Mouse (Mus musculus): ENCODE data around the gene Gm10226. TPM values are rescaled to one million over a fixed set of nuclear protein-coding genes. Genes with fewer than 3 reads are reported as not detected.
"Not testable (repeated sequence)": the region's sequence is repeated elsewhere in the genome, so short reads cannot be mapped to it uniquely, and the experiment has no call there.

Gm10226 gene
- total RNA-seq (2021) (1 to 10 TPM; 2.2 to 2.4 TPM), polyA plus RNA-seq (2012; rRNA removed) (not detected in 2 replicates)
- long read RNA-seq, result 0 reads

- WGBS, result 90% methylated on average over 3 of the region's 3 CpGs
- intact Hi-C loops (cut with DNase I), result no loop called here
- Histone ChIP-seq H3K79me2 (replicated peaks; ENCODE audit: control insufficient read depth, insufficient read depth, low read length) (no peaks in the 10 kb centered on the region), H3K27me3 (ENCODE audit: control insufficient read depth, insufficient read depth, low read length) (no peaks in the 10 kb centered on the region), H3K36me3 (ENCODE audit: control insufficient read depth, insufficient read depth, low read length) (no peaks in the 10 kb centered on the region), H3K9ac (ENCODE audit: low read depth, low read length) (no peak within 1 kb of the TSS), H3K4me1 (ENCODE audit: control insufficient read depth, insufficient read depth, low read length) (no peaks in the 10 kb centered on the region), H3K27ac (no peak within 1 kb of the TSS), H3K4me3 (no peak within 1 kb of the TSS)
- TF ChIP-seq CTCF (IDR thresholded peaks at IDR 0.05) (no peak), POLR2A (IDR thresholded peaks at IDR 0.05; ENCODE audit: insufficient read depth, low read depth, low read length) (no peak)
- no peak for DNase-seq
These were observed at the start of gene Gm10226 for GRCm38 (mm10) chr17:21691560-21691959. Gm10226 (plus strand) TSS chr17:21691860.

GRCm38 (mm10) chr17:21648791-21649190 lies 42.9 kb upstream of the Gm10226 start:
- Histone ChIP-seq H3K27me3 (ENCODE audit: control insufficient read depth, insufficient read depth, low read length) (no peaks in the 10 kb centered on the region), H3K4me3 (no peak overlapping the region), H3K79me2 (replicated peaks; ENCODE audit: control insufficient read depth, insufficient read depth, low read length) (no peaks in the 10 kb centered on the region), H3K27ac (no peak overlapping the region), H3K9ac (ENCODE audit: low read depth, low read length) (no peak overlapping the region), H3K36me3 (ENCODE audit: control insufficient read depth, insufficient read depth, low read length) (no peaks in the 10 kb centered on the region), H3K4me1 (ENCODE audit: control insufficient read depth, insufficient read depth, low read length) (peaks cover 2% of the 10 kb centered on the region; the same call in 1 of the 2 replicates)
- DNase-seq, result no peak
- TF ChIP-seq POLR2A (IDR thresholded peaks at IDR 0.05; ENCODE audit: insufficient read depth, low read depth, low read length) (no peak), CTCF (IDR thresholded peaks at IDR 0.05) (no peak), EP300 (IDR thresholded peaks at IDR 0.05; ENCODE audit: insufficient read depth, low read depth, low read length) (no peak)
- intact Hi-C loops (cut with DNase I), result loop anchor here (1.0 kb wide), 1 partner anchor 29 kb away; no protein-coding TSS in a partner anchor
- WGBS, result 77% methylated on average over 3 of the region's 3 CpGs

- WGBS, result 21% methylated on average over 2 of the region's 2 CpGs
- Histone ChIP-seq H3K9ac (ENCODE audit: low read depth, low read length) (peak overlapping the region; percentile 64), H3K27ac (peak overlapping the region; percentile 59), H3K79me2 (replicated peaks; ENCODE audit: control insufficient read depth, insufficient read depth, low read length) (no peaks in the 10 kb centered on the region), H3K27me3 (ENCODE audit: control insufficient read depth, insufficient read depth, low read length) (no peaks in the 10 kb centered on the region), H3K4me3 (peak overlapping the region; percentile 46), H3K36me3 (ENCODE audit: control insufficient read depth, insufficient read depth, low read length) (no peaks in the 10 kb centered on the region), H3K4me1 (ENCODE audit: control insufficient read depth, insufficient read depth, low read length) (peaks cover 2% of the 10 kb centered on the region; the same call in 1 of the 2 replicates)
- peak in 1 of 2 experiments; percentile 17 for DNase-seq
- TF ChIP-seq EP300 (IDR thresholded peaks at IDR 0.05; ENCODE audit: insufficient read depth, low read depth, low read length) (no peak), CTCF (IDR thresholded peaks at IDR 0.05) (peak; percentile 64)
- intact Hi-C loops (cut with DNase I), result no loop called here
These were observed 41.7 kb upstream of the Gm10226 start for GRCm38 (mm10) chr17:21649936-21650335.

- WGBS, result under 1% methylated on average over 17 of the region's 17 CpGs
These were observed 41.2 kb upstream of the Gm10226 start, which contains the start of gene Zfp983 for GRCm38 (mm10) chr17:21650364-21650907. Zfp983 (plus strand) TSS chr17:21650624.

GRCm38 (mm10) chr17:21678826-21679225 lies 12.8 kb upstream of the Gm10226 start:
- H3K9ac ChIP-seq (ENCODE audit: low read depth, low read length); H3K27me3 ChIP-seq (ENCODE audit: control insufficient read depth, insufficient read depth, low read length); H3K27ac ChIP-seq; H3K79me2 ChIP-seq (replicated peaks; ENCODE audit: control insufficient read depth, insufficient read depth, low read length); DNase-seq; H3K36me3 ChIP-seq (ENCODE audit: control insufficient read depth, insufficient read depth, low read length); H3K4me3 ChIP-seq; intact Hi-C loops (cut with DNase I); H3K4me1 ChIP-seq (ENCODE audit: control insufficient read depth, insufficient read depth, low read length): not testable (repeated sequence)
- 12% methylated on average over 1 of the region's 1 CpGs for WGBS

More at GRCm38 (mm10) chr17:21650364-21650907, 41.2 kb upstream of the Gm10226 start, which contains the start of gene Zfp983:
- TF ChIP-seq EP300 (IDR thresholded peaks at IDR 0.05; ENCODE audit: insufficient read depth, low read depth, low read length), result 0 out of 2 replicates have a peak, but pooled peaks have one; percentile 46
- TF ChIP-seq POLR2A (IDR thresholded peaks at IDR 0.05; ENCODE audit: insufficient read depth, low read depth, low read length), result peak; percentile 67
- Histone ChIP-seq H3K27ac (peak within 1 kb of the TSS; percentile 59), H3K4me3 (peak within 1 kb of the TSS; percentile 46), H3K9ac (ENCODE audit: low read depth, low read length) (peak within 1 kb of the TSS; percentile 66)
- H3K4me1 ChIP-seq (ENCODE audit: control insufficient read depth, insufficient read depth, low read length); H3K79me2 ChIP-seq (replicated peaks; ENCODE audit: control insufficient read depth, insufficient read depth, low read length); H3K27me3 ChIP-seq (ENCODE audit: control insufficient read depth, insufficient read depth, low read length); H3K36me3 ChIP-seq (ENCODE audit: control insufficient read depth, insufficient read depth, low read length); intact Hi-C loops (cut with DNase I): not testable (repeated sequence)
- DNase-seq, result peak; percentile 79 to 89

- H3K36me3 ChIP-seq (ENCODE audit: control insufficient read depth, insufficient read depth, low read length), result no peaks in the 10 kb centered on the region
- H3K79me2 ChIP-seq (replicated peaks; ENCODE audit: control insufficient read depth, insufficient read depth, low read length), result no peaks in the 10 kb centered on the region
- peak overlapping the region; percentile 58 for H3K9ac ChIP-seq (ENCODE audit: low read depth, low read length)
- TF ChIP-seq CTCF (IDR thresholded peaks at IDR 0.05) (peak; percentile 83), EP300 (IDR thresholded peaks at IDR 0.05; ENCODE audit: insufficient read depth, low read depth, low read length) (no peak), POLR2A (IDR thresholded peaks at IDR 0.05; ENCODE audit: insufficient read depth, low read depth, low read length) (peak; percentile 64)
- peaks cover 4% of the 10 kb centered on the region; the same call in 1 of the 2 replicates for H3K4me1 ChIP-seq (ENCODE audit: control insufficient read depth, insufficient read depth, low read length)
- H3K27me3 ChIP-seq (ENCODE audit: control insufficient read depth, insufficient read depth, low read length), result no peaks in the 10 kb centered on the region
- peak; percentile 84 to 90 for DNase-seq
- WGBS, result 1% methylated on average over 9 of the region's 9 CpGs
- intact Hi-C loops (cut with DNase I), result no loop called here
- H3K27ac ChIP-seq, result peak overlapping the region; percentile 70
- peak overlapping the region; percentile 61 for H3K4me3 ChIP-seq
These were observed 12.2 kb upstream of the Gm10226 start for GRCm38 (mm10) chr17:21679273-21680018.

GRCm38 (mm10) chr17:21680019-21680376 lies 11.7 kb upstream of the Gm10226 start:
- Histone ChIP-seq H3K27ac (peak overlapping the region; percentile 70), H3K9ac (ENCODE audit: low read depth, low read length) (peak overlapping the region; percentile 42), H3K4me3 (peak overlapping the region; percentile 61)
- H3K27me3 ChIP-seq (ENCODE audit: control insufficient read depth, insufficient read depth, low read length); H3K4me1 ChIP-seq (ENCODE audit: control insufficient read depth, insufficient read depth, low read length); DNase-seq; H3K79me2 ChIP-seq (replicated peaks; ENCODE audit: control insufficient read depth, insufficient read depth, low read length); H3K36me3 ChIP-seq (ENCODE audit: control insufficient read depth, insufficient read depth, low read length); intact Hi-C loops (cut with DNase I): not testable (repeated sequence)
- WGBS, result under 1% methylated on average over 10 of the region's 10 CpGs
